Comparison of ENCODE assay signal across 8 mouse cellular contexts in genomic region chr8:105622421-105622920, GRCm38 (mm10). TPM values are rescaled to one million over a fixed set of nuclear protein-coding genes. Genes with fewer than 3 reads are reported as not detected.
DNase-seq lines count a peak whose midpoint lies in the region; ATAC-seq lines count a peak whose summit lies in the region.

No protein-coding gene starts in this region.

- peak; percentile 89 for ATAC-seq in intestine, embryonic 14.5 days (replicated peaks; ENCODE audit: low FRiP score, low TSS enrichment, low read depth)
- ATAC-seq in megakaryocyte-erythroid progenitor cell, adult 5-6 weeks (replicated peaks; ENCODE audit: low FRiP score, low TSS enrichment, poor library complexity, severe bottlenecking): peak; percentile 85

- intact Hi-C loops in left cerebral cortex, postnatal 10 days (cut with DNase I): no loop called here

- DNase-seq in adrenal gland, adult 18-20 months (ENCODE audit: low spot score in 2 of 2): peak; percentile 89 to 95
- DNase-seq in embryo, embryonic 10.5 days (ENCODE audit: low spot score): peak; percentile 96
- DNase-seq in gastrocnemius, postnatal 25 days: peak; percentile 87
- DNase-seq in intestine, embryonic 14.5 days (ENCODE audit: low spot score): peak; percentile 97
- DNase-seq in left cerebral cortex, postnatal 10 days (ENCODE audit: extremely low spot score in 1 of 2, low spot score in 2 of 2): peak; percentile 92 to 95
- peak; percentile 97 for DNase-seq in right cerebral cortex, postnatal 14 days
- DNase-seq in urinary bladder, postnatal 25 days (ENCODE audit: low spot score): peak; percentile 94

- H3K4me3 ChIP-seq in intestine, embryonic 14.5 days (ENCODE audit: low read depth, low read length): no peak overlapping the region

- H3K36me3 ChIP-seq in intestine, embryonic 14.5 days (ENCODE audit: control insufficient read depth, insufficient read depth, low read length): peaks cover 56% of the 10 kb centered on the region

- no peaks in the 10 kb centered on the region for H3K27me3 ChIP-seq in intestine, embryonic 14.5 days (replicated peaks; ENCODE audit: control insufficient read depth, insufficient read depth, low read length)

- H3K4me2 ChIP-seq in intestine, embryonic 14.5 days (ENCODE audit: low read length): peak overlapping the region; percentile 22; the same call in 1 of the 2 replicates

- H3K4me1 ChIP-seq in intestine, embryonic 14.5 days (replicated peaks; ENCODE audit: control insufficient read depth, insufficient read depth, low read length): peaks cover 21% of the 10 kb centered on the region

- H3K9ac ChIP-seq in intestine, embryonic 14.5 days (ENCODE audit: low read length): no peak overlapping the region

- 4% methylated on average over 8 of the region's 8 CpGs for WGBS in intestine, embryonic 14.5 days

- H3K9me3 ChIP-seq in intestine, embryonic 14.5 days (ENCODE audit: control insufficient read depth, low read length): no peaks in the 10 kb centered on the region

- H3K27ac ChIP-seq in intestine, embryonic 14.5 days (ENCODE audit: low read depth): peak overlapping the region; percentile 64; the same call in 1 of the 2 replicates

RNA-seq across cellular contexts. Expression of gene Ctcf, which starts 13.9 kb away (rescaled TPM):
- 10 to 100 TPM; 54.2 to 55.2 TPM for total RNA-seq in adrenal gland, adult 18-20 months (2021)
- total RNA-seq in gastrocnemius, postnatal 25 days (2021): 10 to 100 TPM; 29.2 to 29.6 TPM
- polyA plus RNA-seq in intestine, embryonic 14.5 days (2014; fragmentation: Nextera tagmentation; extraction: Ambion mirVana): 93.3 and 95.1 TPM in 2 replicates
- total RNA-seq in left cerebral cortex, postnatal 10 days (2021): 10 to 100 TPM; 54.3 to 55.9 TPM
- total RNA-seq in megakaryocyte-erythroid progenitor cell, adult 5-6 weeks (2014; fragmentation: Nextera tagmentation): 96.1 and 112 TPM in 2 replicates
- 113 and 160 TPM in 2 replicates for total RNA-seq in megakaryocyte-erythroid progenitor cell, adult 5-6 weeks (2017)

RNA-seq across cellular contexts. Expression of gene Agrp, which starts 14.7 kb away (rescaled TPM):
- total RNA-seq in adrenal gland, adult 18-20 months (2021): 1 to 10 TPM; 3.3 to 5.3 TPM
- total RNA-seq in gastrocnemius, postnatal 25 days (2021): 1 to 10 TPM in 1 of 2 experiments, not detected in 1; 1.7 TPM
- 1.1 and 1.5 TPM in 2 replicates for polyA plus RNA-seq in intestine, embryonic 14.5 days (2014; fragmentation: Nextera tagmentation; extraction: Ambion mirVana)
- total RNA-seq in left cerebral cortex, postnatal 10 days (2021): not detected
- total RNA-seq in megakaryocyte-erythroid progenitor cell, adult 5-6 weeks (2014; fragmentation: Nextera tagmentation): not detected in 2 replicates
- total RNA-seq in megakaryocyte-erythroid progenitor cell, adult 5-6 weeks (2017): not detected in 2 replicates

RNA-seq across cellular contexts. Expression of gene Ripor1, which starts 17.4 kb away (rescaled TPM):
- total RNA-seq in adrenal gland, adult 18-20 months (2021): 10 to 100 TPM; 25.9 to 32.9 TPM
- 10 to 100 TPM; 15.5 to 19.6 TPM for total RNA-seq in gastrocnemius, postnatal 25 days (2021)
- polyA plus RNA-seq in intestine, embryonic 14.5 days (2014; fragmentation: Nextera tagmentation; extraction: Ambion mirVana): 19.1 and 20.2 TPM in 2 replicates
- 10 to 100 TPM; 74.5 to 76.2 TPM for total RNA-seq in left cerebral cortex, postnatal 10 days (2021)
- 148 and 206 TPM in 2 replicates for total RNA-seq in megakaryocyte-erythroid progenitor cell, adult 5-6 weeks (2014; fragmentation: Nextera tagmentation)
- total RNA-seq in megakaryocyte-erythroid progenitor cell, adult 5-6 weeks (2017): 16.7 and 20.6 TPM in 2 replicates

RNA-seq across cellular contexts. Expression of gene Atp6v0d1, which starts 56.6 kb away (rescaled TPM):
- total RNA-seq in adrenal gland, adult 18-20 months (2021): 100 to 1,000 TPM; 118 to 121 TPM
- total RNA-seq in gastrocnemius, postnatal 25 days (2021): 10 to 100 TPM; 41.7 to 45.1 TPM
- 72.7 and 78.5 TPM in 2 replicates for polyA plus RNA-seq in intestine, embryonic 14.5 days (2014; fragmentation: Nextera tagmentation; extraction: Ambion mirVana)
- total RNA-seq in left cerebral cortex, postnatal 10 days (2021): 100 to 1,000 TPM; 346 to 352 TPM
- 51.9 and 70.3 TPM in 2 replicates for total RNA-seq in megakaryocyte-erythroid progenitor cell, adult 5-6 weeks (2014; fragmentation: Nextera tagmentation)
- total RNA-seq in megakaryocyte-erythroid progenitor cell, adult 5-6 weeks (2017): 21.0 and 32.0 TPM in 2 replicates
